Mouse (Mus musculus) MN1 (cell line): ENCODE results near the gene Psmb10.
A peak's percentile ranks its signal among the peaks of the same experiment; 100 is the strongest.
"Not testable (repeated sequence)": the region's sequence is repeated elsewhere in the genome, so short reads cannot be mapped to it uniquely, and the experiment has no call there.

Source experiments
- DNase-seq: peaks from one replicate; pipeline ENCODE4 v3.0.0-alpha.2; 2016; ENCODE audit warnings: low spot score

Psmb10 gene

DNA sequence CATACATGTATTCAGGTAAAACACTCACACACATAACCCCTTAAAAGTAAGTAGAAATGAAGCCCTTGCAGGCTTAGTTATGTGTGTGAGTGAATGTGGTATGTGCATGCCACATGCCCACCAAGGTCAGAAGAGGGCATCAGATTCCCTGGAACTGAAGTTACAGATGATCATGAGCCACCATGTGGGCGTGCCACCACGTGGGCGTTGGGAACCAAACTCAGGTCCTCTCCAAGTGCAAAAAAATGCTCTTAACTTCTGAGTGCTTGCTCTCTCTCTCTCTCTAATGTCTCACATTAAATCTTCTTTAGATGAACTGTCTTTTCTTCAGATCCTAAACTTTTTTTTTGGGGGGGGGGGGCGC, at the start of gene Psmb10:
TSS of gene Psmb10 (minus strand) at position 139 of the 364 bp plus-strand sequence.
- DNase-seq, result peak; percentile 70

DNA sequence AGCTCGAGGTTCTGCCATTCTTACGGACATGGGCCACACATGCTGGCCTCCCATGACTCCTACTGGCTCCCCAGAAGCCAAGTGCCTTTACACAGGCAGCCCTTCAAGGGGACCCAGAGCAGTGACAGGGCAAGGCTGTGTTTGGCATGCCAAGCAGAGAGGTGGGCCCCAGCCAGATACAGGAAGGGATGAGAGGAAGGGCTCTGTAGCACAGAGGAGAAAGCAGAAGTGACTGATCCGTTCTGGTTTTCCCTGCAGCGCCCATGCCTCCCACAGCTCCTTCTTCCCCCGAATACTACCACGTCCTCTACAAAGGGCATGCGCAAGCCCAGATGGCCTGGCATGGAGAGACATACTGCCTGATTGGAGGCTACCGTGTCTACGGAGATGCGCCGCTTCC, 45.2 kb upstream of the Psmb10 start:
- DNase-seq, result not testable (repeated sequence)

DNA sequence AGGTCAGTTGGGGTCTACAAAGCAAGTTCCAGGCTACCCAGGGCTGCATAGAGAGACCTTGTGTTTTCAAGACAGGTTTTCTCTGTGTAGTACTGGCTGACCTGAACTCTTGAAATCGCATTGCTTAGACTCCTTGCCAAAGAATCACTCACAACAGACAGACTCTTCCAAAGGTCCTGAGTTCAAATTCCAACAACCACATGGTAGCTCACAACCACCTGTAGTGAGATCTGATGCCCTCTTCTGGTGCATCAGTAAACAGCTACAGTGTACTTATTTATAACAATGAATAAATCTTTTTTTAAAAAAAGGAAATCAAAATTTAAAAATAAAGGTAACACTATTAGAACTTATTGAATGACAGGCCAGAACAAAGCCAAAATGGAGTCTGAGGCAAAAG, 42.9 kb upstream of the Psmb10 start:
- no peak for DNase-seq

DNA sequence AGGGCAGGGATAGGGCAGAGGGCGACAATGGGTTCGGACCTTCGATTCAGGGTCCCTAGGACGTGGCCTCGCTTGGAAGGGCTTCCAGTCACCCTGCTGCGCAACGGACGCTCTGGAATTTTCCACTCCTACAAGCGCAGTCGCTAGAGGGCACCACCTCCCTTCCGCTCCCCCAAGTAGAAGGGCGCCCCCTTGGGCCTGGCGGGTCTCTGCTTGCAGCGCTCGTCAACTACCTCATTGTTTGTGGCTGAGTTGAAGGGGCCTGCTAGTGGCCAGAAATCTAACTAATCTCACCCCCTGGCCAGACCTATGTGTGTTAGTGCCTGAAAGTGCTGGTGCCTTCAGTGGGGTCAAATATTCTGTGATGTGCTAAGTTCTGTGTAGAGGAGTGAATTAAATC, 41.1 kb upstream of the Psmb10 start, which contains the start of gene Dpep3:
TSS of gene Dpep3 (minus strand) at position 105 of the 400 bp plus-strand sequence.
- DNase-seq, result no peak

DNA sequence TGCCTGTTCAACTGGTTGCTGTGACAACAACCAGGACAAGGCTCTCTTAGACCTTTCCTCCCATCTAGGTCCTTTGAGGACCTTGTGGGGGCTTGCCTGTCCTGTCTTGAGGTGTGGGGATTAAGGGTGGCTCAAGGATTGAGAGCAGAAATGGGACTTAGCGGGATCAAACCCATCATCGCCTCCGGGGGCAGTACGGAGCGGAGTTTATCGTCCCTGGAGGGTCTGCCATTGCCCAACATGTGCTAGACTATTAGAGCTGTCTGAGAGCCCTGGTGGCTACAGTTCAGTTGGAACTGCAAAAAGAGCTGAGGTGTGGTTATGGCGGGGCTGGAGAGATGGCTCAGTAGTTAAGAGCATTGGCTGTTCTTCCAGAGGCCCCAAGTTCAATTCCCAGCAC, 37.1 kb upstream of the Psmb10 start:
- DNase-seq, result no peak

DNA sequence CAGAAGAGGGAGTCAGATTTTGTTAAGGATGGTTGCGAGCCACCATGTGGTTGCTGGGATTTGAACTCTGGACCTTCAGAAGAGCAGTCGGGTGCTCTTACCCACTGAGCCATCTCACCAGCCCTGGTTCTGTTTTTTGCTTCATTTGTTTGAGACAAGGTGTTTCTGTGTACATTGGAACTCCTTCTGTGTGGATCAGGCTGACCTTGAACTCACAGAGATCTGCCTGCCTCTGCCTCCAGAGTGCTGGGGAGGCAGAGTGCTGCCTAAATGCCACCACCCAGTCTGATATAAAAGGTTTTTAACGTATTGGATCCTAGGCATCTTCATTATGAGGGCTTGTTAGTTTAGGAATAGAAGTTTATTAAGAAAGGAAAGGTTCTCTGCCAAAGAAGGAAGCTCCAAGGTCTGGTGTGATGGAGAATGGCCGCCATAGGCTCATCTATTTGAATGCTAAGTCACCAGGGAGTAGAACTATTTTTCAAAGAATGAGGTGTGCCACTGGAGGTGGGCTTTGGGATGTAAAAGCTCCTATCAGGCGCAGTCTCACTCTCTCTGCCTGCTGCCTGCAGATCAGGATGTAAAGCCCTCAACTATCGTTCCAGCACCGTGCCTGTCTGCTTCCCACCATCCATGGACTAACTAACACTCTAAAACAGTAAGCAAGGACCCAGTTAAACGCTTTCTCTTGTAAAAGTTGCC, 32.9 kb upstream of the Psmb10 start:
- no peak for DNase-seq

DNA sequence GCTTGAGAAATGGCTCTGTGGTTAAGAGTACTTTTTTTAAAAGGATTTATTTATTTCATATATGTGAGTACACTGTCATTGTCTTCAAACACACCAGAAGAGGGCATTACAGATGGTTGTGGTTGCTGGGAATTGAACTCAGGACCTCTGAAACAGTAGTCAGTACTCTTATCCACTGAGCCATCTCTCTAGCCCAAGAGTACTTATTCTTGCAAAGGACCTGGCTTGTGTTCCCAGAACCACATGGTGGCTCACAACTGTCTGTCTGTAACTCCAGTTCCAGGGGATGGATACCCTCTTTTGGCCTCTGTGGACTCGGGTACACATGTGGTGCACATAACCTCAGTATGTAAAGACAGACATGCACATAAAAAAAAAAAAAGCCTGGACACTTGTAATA, 31.1 kb upstream of the Psmb10 start:
- no peak for DNase-seq

DNA sequence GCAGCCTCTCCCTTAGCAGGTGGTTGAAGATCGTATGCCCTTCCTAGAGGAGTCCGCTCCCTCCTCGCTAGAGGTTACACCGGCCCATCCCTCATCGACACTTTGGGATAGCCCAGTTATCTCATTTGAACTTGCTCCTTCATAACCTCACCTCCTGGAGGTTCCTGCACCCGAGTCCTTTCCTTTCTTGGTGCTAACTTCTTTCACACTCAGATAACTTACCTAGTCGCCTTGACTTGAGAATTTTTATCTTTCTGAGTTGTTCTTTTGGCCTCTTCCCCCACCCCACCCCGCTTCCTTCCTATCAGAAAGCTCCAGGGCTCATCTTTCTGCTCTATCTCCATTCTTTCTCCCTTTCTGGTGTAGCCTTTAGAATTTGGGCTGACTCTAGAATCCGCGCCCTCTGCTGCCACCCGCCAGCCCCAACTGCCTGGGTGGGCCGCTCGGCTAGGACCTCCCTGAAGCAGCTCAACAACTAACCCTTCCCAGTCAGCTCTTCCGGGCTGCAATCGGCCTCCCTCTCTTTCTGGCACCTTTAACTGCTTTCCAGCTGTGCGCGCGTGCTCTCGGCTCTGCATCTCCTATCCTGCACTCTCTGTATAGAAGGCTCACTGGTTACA, 28.6 kb upstream of the Psmb10 start:
- no peak for DNase-seq

DNA sequence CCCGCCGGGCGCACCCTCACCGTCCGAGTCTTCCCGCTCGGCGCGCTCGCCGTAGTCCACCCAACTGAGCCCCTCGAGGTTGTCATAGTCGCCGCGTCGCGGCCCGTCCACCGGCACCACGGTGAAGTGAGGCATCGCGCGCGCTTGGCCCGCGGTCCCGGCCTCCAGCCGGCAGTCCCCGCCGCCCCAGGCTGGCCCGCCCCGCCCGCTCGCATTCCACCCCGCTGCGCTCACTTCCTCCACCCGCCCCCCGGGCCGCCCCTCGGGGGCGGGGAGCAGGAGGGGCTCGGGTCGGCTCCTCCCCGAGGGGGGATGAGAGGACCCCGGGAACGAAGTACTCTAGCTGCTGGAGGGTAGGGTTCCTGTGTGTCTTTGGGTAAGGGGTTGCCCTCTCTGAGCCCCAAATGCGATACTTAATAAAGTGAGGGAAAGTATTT, 27.7 kb upstream of the Psmb10 start, which contains the start of gene Slc12a4:
TSS of gene Slc12a4 (minus strand) at position 193 of the 437 bp plus-strand sequence.
- peak; percentile 86 for DNase-seq

DNA sequence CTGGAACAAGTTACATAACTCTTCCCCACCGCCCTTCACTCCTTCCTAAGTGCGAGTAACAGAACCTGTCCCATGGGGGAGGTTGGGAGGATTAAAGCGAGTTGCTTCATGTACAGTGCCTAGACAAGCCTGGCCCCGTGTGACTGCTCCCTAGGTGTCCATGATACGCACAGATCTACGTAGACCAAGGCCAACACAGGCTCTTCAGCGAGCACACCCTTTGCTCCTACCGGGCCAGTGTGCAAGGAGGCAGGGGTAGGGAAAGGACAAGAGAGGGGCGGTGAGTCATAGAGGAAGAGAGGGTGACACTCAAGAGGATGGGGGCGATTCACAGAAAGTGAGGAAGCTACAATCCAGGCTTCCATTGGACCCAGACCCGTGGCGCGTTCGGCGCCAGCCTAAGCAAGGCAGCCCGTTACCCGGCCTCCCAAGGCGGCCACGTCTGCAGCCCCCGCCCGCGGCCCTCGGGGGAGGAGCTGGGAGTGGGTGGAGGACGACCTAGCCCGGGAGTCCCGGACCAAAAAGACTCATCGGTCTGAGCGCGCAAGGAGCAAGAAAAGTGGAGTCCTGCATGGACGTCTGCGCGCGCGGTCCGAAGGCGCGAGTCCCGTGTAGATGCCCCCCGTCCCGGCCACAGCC, 27.1 kb upstream of the Psmb10 start:
- DNase-seq, result peak; percentile 61

DNA sequence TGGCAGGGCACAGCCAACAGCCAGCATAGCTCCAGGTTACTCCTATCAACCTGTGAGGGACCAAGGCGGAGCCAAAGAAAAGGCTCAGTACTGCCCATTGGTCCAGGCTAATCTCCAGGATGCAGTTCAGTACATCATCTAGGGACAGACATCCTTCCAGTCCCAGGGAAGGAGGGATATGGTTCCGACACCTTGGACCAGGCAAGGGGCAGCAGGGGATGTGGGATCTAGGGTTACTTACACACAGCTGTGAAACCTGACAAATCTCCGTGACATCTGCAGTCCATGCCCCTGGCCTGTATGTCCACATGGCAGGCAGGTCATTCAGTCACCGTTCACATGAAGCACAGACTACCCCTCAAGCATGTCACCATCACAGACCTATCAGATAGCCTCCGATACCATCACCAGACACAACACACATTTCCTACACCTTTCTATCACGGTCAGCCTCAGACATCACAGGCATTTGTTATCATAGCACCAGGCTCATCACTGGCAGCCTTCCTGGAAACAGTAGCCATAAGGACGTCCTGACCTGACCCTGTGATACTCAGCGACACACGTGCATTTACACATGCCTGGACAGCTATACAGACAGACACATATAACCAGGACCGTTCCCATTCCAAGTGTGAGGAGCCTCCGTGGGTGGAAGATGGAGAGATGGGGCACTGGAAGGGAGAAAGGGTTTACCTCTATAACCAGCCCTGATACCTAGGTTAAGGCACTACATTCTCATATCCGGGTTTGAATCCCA, 26.4 kb upstream of the Psmb10 start:
- DNase-seq, result no peak

DNA sequence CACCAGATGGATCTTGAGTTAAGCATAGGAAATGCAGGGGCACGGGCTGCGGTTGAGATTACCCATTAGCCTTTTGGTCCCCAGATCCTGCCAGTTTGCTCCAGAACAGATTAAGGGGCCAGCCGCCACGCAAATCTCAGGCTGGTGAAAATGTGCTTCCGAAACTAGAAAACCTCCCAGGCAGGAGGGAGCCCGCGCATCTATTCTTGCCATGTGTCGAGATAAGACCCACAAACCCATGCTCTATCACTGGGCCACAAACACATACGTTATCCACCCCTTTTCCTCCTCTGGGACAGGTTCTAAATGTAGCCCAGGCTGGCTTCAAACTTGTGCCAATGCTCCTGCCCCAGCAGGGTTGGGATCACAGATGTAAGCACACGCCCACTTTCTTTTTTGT, 23.3 kb upstream of the Psmb10 start:
- no peak for DNase-seq

DNA sequence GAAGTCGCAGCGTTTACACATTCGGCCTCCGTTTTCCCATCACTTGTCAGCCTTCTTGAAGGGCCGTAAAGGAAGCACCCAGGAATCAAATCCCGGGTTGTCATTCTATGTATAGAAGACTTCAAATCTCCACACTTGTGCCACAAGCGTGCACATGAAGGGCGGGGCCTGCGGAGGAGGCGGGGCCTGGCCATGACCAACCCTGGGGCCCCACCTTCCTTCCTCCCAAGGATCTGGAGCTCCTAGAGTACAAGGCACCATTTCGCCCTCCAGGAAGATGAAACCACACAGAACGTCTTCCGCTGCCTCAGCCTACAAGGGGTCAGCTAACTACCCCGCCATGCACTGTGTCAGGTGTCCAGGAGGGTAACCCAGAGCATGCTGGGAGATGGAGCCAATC, 22.9 kb upstream of the Psmb10 start:
- no peak for DNase-seq

DNA sequence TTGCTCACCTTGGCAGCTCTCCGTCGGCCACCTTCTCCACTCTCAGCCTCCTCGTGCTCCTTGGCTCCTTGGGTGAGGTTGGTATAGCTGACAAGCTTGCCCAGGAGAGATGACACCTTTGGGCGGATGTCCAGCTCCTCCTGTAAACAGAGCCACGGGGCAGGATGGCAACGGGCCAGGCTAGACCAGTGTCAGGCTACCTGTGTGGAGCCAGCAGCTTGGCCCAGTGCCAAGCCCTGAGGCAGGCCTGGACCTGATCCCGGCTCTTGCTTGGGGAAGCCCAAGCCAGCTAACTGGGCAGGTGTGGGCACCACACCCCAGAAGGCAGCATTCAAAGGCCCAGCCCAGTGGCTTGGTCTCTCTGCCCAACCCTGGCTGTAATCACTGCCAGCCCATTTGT, 21.1 kb upstream of the Psmb10 start:
- peak; percentile 44 for DNase-seq

DNA sequence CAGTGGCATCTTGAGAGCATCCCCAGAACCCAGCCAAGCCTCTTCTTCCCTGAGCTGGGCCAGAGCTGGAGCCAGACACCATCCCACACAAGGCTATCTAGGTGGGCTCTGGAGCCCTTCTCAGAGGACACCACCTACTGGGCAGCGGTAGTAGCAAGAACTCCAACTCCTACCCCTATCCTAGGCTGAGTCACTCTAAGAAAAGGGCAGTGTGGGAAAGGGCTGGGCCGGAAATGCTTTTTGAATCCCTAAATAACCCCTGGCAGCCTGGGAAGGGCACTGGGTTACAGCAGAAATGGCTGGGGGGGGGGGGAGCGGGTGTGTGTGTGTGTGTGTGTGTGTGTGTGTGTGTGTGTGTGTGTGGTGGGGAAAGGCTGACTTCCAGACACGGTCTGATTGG, 19.6 kb upstream of the Psmb10 start:
- DNase-seq, result peak; percentile 71

DNA sequence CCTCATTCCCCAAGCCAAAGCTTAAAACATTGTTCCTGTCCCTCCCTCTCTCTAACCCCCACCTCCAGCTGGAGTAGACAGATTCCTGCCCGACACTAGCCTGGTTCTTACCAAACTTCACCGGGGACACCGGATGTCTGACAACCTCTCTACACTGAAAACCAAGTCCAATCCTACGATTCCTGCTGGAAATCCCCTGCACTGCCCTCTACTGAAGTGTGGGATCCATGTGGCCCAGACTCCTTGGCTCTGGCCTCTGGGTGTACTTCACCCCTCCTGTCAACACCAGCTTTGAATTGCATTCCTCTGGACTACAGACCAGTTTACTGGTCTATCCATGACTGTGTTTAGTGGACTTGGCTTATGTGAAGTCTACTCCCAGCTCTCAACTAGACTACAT, 18.3 kb upstream of the Psmb10 start:
- no peak for DNase-seq

DNA sequence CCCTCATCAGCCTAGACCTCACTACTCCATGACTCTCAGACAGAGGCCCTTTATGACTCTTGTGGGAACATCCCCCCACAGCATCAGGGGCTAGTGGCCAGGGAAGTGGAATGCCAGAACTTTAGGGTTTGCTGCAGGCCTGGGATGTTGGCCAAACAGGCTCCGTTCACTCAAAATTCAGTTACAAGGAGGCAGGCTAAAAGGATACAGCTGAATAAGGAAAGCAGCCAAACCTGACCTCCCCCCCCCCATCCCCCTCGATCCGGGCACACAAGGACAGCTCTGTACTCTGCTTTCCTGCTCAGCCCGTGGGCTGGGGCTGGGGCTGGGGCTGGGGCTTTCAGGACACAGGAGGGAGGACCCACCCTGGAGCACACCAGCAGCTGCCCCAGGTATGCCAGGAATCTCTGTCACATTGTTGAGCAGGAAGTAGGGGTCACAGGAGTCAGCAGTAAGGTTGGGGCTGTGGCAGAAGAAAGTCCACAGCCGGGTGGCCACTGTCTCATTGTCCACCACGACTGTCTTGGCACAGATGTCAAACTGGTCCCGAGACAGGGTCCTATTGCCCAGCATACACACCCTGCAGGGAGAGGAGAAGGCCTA, 12.9 kb upstream of the Psmb10 start:
- peak; percentile 57 for DNase-seq

DNA sequence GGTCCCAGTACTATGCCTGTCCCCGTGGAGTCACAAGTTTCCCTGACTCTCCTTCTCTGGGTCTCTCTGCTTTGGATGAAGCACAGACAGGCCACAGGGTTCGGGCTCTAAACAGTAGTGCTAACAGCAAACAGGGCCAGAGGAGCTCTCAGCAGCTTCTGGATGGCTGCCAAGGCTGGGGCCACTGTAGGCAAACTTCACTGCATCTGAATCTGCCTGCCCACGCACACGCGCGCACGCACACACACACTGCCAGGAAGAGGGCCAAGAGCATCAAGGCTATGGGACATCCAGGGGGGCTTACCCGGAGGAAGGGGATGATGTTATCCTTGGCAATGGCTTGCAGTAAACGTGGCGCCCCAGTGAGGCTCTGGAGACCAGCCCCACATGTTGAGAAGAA, 11.1 kb upstream of the Psmb10 start:
- peak; percentile 84 for DNase-seq

DNA sequence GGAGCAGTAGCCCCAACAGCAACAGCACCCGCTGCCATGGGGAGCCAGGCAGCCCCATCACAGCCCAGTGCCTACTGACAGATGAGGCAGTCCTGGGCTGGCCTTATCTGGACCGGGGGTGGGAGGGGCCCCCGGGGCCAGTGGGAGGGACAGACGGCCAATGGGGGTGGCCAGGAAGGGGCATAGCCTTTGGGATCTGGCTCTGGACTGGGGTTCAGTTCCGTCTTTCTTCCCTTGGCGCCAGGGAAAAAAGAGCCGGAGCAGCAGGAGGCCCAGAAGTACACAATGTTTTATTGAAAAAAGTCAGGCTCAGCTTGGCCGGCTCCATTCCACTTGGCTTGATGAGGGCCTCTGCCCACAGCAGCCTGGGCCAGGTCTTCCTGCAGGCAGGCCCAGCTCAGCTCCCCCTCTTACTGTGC, 5.1 kb upstream of the Psmb10 start, which contains the start of gene Lcat:
TSS of gene Lcat (minus strand) at position 62 of the 419 bp plus-strand sequence.
- no peak for DNase-seq

DNA sequence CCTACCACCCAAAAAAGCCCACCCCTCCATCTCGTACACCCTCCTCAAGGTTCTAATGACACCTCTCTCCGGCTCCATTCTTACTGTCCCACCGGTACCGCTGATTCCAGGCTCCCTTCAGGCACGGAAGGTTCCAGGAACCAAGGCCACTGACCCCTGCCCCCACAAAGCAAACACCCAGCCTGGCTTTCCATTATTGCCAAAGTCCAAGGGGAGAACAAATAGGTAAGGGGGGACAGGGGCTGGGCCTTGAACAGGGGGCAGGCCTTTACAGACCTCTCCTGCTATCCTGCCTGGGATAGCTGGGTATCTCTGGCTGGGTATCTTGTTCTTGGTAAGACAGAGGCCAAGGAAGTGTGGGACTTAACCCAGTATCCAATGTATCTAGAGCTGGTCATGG, 4.3 kb upstream of the Psmb10 start:
- DNase-seq, result no peak

DNA sequence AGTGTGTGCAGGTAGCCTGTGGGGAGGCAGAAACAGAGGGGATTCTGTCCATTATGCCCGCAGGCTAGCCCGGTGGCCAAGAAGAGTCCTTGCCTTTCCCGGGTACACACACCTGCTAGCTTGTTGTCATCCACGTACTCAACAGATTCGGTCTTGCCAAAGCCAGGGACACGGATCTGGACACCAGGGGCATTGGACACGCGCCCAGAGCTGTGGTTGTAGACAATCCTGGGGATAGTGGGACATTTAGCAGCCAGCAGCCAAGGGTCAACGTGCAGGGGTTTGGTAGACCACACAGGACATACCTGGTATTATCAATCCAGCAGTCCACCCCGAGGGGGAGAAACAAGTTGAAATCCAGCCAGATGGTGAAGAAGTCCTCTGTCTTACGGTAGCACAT, 3.8 kb upstream of the Psmb10 start:
- DNase-seq, result no peak
